Mouse (Mus musculus): ENCODE results near the gene Gprasp2.
A peak's percentile ranks its signal among the peaks of the same experiment; 100 is the strongest.
"Not testable (repeated sequence)": the region's sequence is repeated elsewhere in the genome, so short reads cannot be mapped to it uniquely, and the experiment has no call there.

The Gprasp2 gene

DNA sequence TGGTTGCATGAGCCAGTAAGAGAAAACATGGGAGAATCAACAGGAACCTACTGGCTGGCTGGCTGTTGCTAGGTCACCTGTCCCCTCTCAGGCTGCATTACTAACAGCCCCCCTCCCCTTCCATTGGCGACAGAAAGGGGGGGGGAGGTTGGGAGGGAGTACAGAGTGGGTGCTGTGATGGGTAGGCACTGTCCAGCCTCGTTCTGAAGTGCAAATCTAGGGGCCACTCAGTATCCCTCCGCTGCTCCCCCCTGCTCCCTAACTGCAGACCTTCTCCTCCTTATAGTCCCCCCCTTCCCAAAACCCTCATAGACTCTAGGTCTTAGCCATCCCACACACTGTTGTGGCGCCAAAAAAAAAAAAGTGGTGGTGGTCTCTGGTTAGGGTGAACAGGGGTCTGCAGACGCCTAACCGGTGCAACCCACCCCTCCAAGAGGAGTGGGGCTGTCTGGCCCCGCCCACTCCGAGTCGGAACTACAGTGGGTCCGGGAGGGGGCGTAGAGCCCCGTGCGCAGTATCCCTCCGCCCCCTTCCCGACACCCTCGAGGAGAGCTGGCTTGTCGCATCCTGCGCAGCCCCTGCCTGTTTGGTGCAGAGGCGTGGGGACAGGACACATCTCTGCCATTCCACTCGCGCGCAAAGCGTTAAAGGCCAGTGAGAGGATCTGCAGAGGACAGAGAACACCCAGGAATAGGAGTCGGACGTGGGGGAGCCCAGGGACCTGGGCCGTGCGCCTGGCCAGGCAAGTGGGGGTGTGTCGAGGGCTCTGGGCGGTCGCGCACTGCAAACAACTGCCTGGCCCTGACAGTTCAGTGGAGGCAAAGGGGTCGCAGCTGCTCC, at the start of gene Gprasp2:
Gene Gprasp2, plus strand, starts transcription at position 514 of the 840 bp plus-strand sequence.
- peak; percentile 60 for DNase-seq

DNA sequence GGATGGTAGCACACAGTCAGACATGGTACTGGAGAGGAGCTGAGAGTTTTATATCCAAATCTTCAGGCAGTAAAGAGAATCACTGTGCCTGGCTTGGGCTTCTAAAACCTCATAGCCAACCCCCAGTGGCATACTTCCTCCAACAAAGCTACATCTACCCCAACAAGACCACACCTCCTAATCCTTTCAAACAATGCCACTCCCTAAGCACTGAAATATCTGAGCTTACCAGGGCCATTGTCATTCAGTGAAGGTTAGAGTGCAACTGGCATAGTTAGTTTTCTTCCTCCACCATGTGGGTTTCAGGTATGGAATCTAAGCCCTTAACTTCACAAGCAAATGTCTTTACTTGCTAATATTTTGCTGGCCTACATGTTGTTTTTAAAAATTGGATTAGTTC, 47.3 kb upstream of the Gprasp2 start:
- no peak for DNase-seq

DNA sequence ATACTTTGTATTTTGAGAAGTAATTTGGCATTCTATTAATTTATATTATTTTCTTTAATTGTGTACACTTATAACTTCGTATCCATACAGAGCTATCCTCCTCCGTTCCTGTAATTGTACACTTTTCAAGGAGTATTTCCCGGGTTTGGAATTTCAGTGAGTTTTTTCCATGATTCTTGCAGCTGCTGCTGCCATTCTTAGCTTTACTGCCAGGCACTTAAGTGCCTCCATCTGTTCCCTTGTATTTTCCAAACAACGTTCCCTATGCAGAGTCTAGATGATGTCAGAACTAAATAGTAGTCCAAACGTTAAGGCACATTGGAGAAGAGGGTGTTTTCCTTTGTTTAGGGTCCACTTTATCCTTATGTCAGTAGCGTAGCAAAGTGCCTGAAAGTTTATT, 46.5 kb upstream of the Gprasp2 start:
- DNase-seq, result no peak

- DNase-seq, result peak; percentile 60
Measured at GRCm38 (mm10) chrX:135795591-135796304, 43.1 kb upstream of the Gprasp2 start.

GRCm38 (mm10) chrX:135796305-135797211, 42.3 kb upstream of the Gprasp2 start:
- DNase-seq, result not testable (repeated sequence)

- peak; percentile 54 for DNase-seq
Measured at GRCm38 (mm10) chrX:135797212-135797644, 41.6 kb upstream of the Gprasp2 start, which contains the start of gene Bhlhb9. Bhlhb9 (plus strand) TSS chrX:135797594.

DNA sequence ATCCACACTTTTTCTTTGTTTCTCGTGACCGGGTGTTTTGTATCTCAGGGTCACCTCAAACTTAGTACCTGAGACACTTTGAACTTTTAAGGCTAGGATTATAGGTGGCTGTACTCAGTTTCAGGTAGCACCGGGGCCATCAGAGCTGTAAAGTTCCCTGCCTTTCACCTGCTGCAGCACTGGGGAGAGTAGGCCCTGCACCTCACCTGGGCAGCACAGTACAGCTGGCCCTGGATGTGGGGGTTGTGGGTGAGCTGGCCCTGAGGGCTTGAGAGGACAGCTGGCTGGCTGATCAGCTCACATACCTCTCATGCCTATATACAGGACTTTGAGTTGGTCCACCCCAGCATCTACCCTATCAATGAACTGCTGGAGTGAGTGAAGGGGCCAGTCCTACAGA, 34.7 kb upstream of the Gprasp2 start:
- no peak for DNase-seq

DNA sequence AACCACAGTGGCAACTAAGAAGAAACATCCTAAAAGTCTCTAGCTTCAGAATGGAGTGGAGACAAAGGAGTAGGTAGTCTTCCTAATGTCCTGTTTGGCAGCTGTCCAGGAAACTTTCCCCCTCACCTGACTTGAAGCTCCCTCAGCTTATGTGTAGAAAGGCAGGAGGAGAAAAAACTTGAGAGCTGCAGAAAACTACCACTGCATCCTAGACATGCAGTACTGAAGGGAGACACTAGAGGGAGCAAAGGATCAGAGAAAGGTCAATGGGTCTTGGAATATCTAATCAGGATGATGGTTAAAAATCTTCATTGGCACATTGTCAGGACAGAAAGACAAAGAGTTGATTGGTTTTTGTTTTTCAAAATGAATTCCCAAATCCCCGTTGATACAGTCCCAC, 33.1 kb upstream of the Gprasp2 start:
- no peak for DNase-seq

GRCm38 (mm10) chrX:135835896-135836295, 2.9 kb upstream of the Gprasp2 start:
- not testable (repeated sequence) for DNase-seq

- no peak for DNase-seq
Measured at GRCm38 (mm10) chrX:135837896-135838295, 938 bp upstream of the Gprasp2 start.

DNA sequence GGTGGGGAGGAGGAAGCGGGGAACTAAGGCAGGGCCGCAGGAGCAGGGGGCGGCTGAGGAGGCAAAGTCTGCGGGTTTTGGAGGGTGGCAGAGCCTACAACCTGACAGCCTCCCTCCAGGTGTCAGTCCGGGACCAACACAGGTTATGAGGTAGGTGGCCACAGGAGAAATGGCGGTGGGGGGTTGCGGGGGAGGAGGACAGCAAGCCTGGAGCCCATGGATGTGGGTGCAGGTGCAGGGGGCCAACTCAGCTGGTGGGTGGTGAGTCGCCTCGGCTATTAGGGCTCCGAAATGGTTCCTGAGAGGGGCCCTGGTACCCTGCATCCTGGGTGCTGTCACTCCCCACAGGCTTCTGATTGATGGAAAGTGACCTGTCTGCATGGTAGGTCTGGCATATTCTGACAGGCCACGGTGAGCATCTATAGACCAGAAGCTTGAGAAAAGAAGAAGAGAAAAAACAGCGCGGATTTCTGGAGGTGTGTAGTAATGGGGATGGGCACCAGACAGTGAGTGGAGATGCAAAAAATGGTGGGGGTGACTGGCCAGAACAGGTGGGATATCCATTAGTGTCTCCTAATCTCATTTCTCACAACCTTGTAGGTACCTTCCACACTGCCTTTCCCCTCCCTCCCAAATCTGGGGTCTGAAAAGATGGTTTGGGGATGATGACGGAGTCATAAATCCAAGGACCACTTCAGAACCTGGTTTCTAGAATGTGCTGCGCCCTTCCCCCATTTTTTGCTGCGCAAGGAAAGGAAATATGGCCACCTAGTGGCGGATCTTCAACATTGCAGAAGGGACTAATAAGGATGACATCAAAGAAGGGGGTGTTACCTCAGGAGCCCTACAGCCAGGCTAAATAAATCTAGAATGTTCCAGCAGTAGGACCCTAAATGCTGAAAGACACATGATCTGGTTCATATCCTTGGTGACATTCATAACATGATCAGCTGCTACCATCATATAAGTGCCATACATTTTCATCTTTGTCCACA, 860 bp downstream of the Gprasp2 start:
- DNase-seq, result not testable (repeated sequence)

- not testable (repeated sequence) for DNase-seq
Measured at GRCm38 (mm10) chrX:135866806-135867205, 28.0 kb downstream of the Gprasp2 start.

- no peak for DNase-seq
Measured at GRCm38 (mm10) chrX:135876679-135877078, 37.8 kb downstream of the Gprasp2 start.

DNA sequence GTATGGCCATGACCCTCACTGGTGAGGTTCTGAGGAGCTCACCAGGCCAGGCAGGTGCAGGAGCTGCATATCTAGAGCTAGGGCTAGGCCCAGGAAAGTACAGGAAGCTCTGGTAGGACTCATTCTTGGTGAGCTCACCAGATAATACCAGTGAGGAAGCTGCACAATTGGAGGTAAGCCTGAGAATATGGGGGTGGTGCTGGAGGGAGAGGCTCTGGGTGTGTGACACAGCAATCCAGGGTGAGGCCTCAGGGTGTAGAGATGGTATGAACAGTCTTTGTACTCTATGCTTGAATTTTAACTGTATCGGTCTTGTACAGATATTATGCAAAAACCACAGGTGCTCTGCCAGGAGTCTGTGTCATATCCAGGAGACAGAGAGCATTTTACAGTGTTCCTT, 40.8 kb downstream of the Gprasp2 start:
- no peak for DNase-seq

GRCm38 (mm10) chrX:135885411-135886233, 46.8 kb downstream of the Gprasp2 start:
- DNase-seq, result peak; percentile 86

- DNase-seq, result peak; percentile 5
Measured at GRCm38 (mm10) chrX:135886234-135886585, 47.4 kb downstream of the Gprasp2 start.
